Mouse (Mus musculus) layer of hippocampus, adult 18-20 months (tissue): ENCODE measurements around the gene Prss35. TPM values are rescaled to one million over a fixed set of nuclear protein-coding genes. Genes with fewer than 3 reads are reported as not detected.

Experiments
- DNase-seq, 2 experiments: peaks; one replicate each; pipeline ENCODE4 v3.0.0; 2022; ENCODE audit warnings: low spot score in 2 of 2
- total RNA-seq, 2 experiments: library from RNA; stranded (reverse); gene quantifications; 2 replicates each; pipeline ENCODE4 v1.2.3; 2021

Gene Prss35
- total RNA-seq, 2 experiments from 2014 or later: 4.9 to 5.0 TPM

GRCm38 (mm10) chr9:86797553-86797952 lies 54.1 kb downstream of the Prss35 start:
- DNase-seq: no peak

GRCm38 (mm10) chr9:86798129-86798528 lies 54.7 kb downstream of the Prss35 start:
- no peak for DNase-seq

GRCm38 (mm10) chr9:86798686-86799085 lies 55.2 kb downstream of the Prss35 start:
- DNase-seq: no peak

- DNase-seq: no peak
Measured at GRCm38 (mm10) chr9:86799099-86799498, 55.6 kb downstream of the Prss35 start.

GRCm38 (mm10) chr9:86800600-86801163 lies 57.2 kb downstream of the Prss35 start:
- DNase-seq: no peak

Other genes with a start within 250 kb of the Prss35 start
- gene Pgm3, start 171.8 kb upstream of the Prss35 start, total RNA-seq: 10 to 100 TPM; 17.6 to 18.1 TPM
- 10 to 100 TPM; 27.5 to 30.3 TPM for gene Rwdd2a, start 171.7 kb upstream of the Prss35 start, total RNA-seq
- 10 to 100 TPM; 61.0 to 63.2 TPM for gene Me1, start 47.7 kb upstream of the Prss35 start, total RNA-seq
- gene Snap91, start 137.0 kb downstream of the Prss35 start, total RNA-seq: 100 to 1,000 TPM; 361 to 373 TPM